Mouse (Mus musculus) forebrain, embryonic 12.5 days (tissue): ENCODE results near the gene 4933402J07Rik. TPM values are rescaled to one million over a fixed set of nuclear protein-coding genes. Genes with fewer than 3 reads are reported as not detected.

ENCODE experiments used
- ATAC-seq: fragments of 200-750 bp; cut with Nextera tagmentation; 2 replicates; pipeline ENCODE4 v1.8.0; 2017; ENCODE audit warnings: moderate TSS enrichment; ENCODE audit not compliant: low FRiP score
- H3K27ac ChIP-seq: fragments of 300-500 bp; sonication (generic); 2 replicates; pipeline ENCODE4 v1.5.1; 2016; ENCODE audit warnings: mild to moderate bottlenecking
- H3K27me3 ChIP-seq: fragments of 300-500 bp; sonication (generic); 2 replicates; pipeline ENCODE4 v1.6.1; 2016; ENCODE audit warnings: mild to moderate bottlenecking
- H3K36me3 ChIP-seq: fragments of 300-500 bp; sonication (generic); replicated peaks from 2 replicates; pipeline ENCODE4 v1.6.1; 2016; ENCODE audit warnings: mild to moderate bottlenecking
- H3K4me1 ChIP-seq: fragments of 300-500 bp; sonication (generic); 2 replicates; pipeline ENCODE4 v1.6.1; 2016
- H3K4me2 ChIP-seq: fragments of 300-500 bp; sonication (generic); 2 replicates; pipeline ENCODE4 v1.6.1; 2016; ENCODE audit warnings: mild to moderate bottlenecking, moderate library complexity
- H3K4me3 ChIP-seq: fragments of 300-500 bp; sonication (generic); replicated peaks from 2 replicates; pipeline ENCODE4 v1.5.1; 2016; ENCODE audit warnings: mild to moderate bottlenecking
- H3K9ac ChIP-seq: fragments of 300-500 bp; sonication (generic); 2 replicates; pipeline ENCODE4 v1.6.1; 2016; ENCODE audit warnings: mild to moderate bottlenecking
- H3K9me3 ChIP-seq: fragments of 300-500 bp; sonication (generic); 2 replicates; pipeline ENCODE4 v1.6.1; 2016
- WGBS: fragments of 180-500 bp; shearing (Covaris S2); methylation state at CpG from one replicate; pipeline ENCODE4 v1.1.7; 2016; 5-methylcytosine and 5-hydroxymethylcytosine counted together
- polyA plus RNA-seq: library from polyadenylated mRNA; unstranded; fragments of >200 nt; fragmentation: Nextera tagmentation; extraction: Ambion mirVana; gene quantifications from 2 replicates; pipeline ENCODE4 v1.2.1, GENCODE M21; 2016

The 4933402J07Rik gene
- polyA plus RNA-seq, 1 experiment from 2014 or later, result not detected

DNA sequence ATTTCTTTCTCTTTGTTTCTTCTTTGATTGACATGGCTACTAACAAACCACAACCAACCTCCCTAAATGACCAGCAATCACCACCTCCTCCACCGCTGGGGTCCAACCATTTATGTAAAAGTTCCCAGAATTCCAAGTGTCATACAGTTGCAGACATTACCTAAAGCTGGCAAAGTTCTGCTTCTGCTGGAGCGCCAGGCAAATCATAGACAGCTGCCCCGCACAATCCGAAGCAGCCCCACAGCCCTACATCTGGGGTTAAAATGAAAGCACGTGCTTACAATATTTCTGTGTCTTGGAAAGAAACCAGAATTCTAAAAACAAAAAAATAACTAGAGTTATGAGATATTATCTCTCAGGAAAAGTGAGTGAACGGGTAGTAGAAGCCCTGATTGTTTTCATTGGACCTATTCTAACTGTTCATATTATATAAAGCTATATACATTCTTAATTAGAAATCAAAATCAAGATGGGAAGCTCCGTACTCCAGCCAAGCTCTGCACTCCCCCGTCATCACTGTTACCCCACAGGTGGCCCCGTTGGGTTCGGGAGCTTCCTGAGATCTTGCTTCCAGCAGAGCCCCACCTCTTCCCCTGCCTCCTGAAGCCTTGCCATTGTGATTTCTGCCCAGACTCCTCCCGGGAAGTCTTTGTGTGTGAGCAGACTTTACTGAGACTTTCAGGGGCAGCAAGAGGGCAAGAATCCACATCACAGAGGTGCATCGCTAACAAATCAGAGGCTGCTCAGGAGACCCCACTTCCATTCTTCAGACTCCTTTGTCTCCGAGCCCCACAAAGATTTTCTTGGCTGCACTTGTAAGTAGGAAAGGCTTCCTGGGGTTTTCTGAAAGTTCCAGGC is 6.3 kb downstream of the 4933402J07Rik start:
- peak overlapping the region; percentile 20 for H3K4me3 ChIP-seq
- H3K4me1 ChIP-seq, result peaks cover 12% of the 10 kb centered on the region
- H3K36me3 ChIP-seq, result no peaks in the 10 kb centered on the region
- no peaks in the 10 kb centered on the region for H3K9me3 ChIP-seq
- no peak overlapping the region for H3K27ac ChIP-seq
- WGBS, result 27% methylated on average over 13 of the region's 13 CpGs
- peak overlapping the region; percentile 48 for H3K4me2 ChIP-seq
- ATAC-seq, result no peak
- peaks cover 4% of the 10 kb centered on the region; the same call in 1 of the 2 replicates for H3K27me3 ChIP-seq
- H3K9ac ChIP-seq, result 0 out of 2 replicates have a peak overlapping the region, but pooled peaks have one; percentile 25

- Histone ChIP-seq H3K4me3 (peak overlapping the region; percentile 20), H3K4me1 (peaks cover 12% of the 10 kb centered on the region), H3K4me2 (peak overlapping the region; percentile 48), H3K27me3 (peaks cover 4% of the 10 kb centered on the region; the same call in 1 of the 2 replicates), H3K36me3 (no peaks in the 10 kb centered on the region), H3K9ac (0 out of 2 replicates have a peak overlapping the region, but pooled peaks have one; percentile 25), H3K27ac (no peak overlapping the region), H3K9me3 (no peaks in the 10 kb centered on the region)
- ATAC-seq, result no peak
- WGBS, result 1% methylated on average over 8 of the region's 8 CpGs
These were observed 6.9 kb downstream of the 4933402J07Rik start for GRCm38 (mm10) chr8:87570564-87570855.

DNA sequence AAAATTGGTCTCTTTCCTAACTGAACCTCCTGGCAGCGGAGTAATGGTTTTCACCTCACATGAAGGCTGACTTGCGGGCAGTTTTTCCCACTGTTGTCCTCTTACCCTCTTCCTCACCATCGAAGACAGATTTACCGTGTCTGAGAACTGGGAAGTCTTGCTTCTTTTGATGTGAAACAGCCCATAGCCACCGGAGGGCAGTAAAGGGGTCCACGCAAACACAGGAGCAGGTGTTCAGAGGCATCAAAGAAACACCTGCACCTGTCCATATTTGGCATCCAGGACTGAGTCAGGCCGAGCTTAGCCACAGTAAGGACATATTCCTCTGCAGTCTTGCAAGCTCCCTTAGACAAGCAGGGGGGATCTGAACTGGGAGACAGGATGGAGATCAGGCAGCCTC is 7.2 kb downstream of the 4933402J07Rik start:
- no peak overlapping the region for H3K4me3 ChIP-seq
- H3K4me2 ChIP-seq, result peak overlapping the region; percentile 48
- peaks cover 4% of the 10 kb centered on the region; the same call in 1 of the 2 replicates for H3K27me3 ChIP-seq
- no peaks in the 10 kb centered on the region for H3K36me3 ChIP-seq
- whole genome bisulfite sequencing, result 5% methylated on average over 7 of the region's 7 CpGs
- H3K9me3 ChIP-seq, result no peaks in the 10 kb centered on the region
- no peak for ATAC-seq
- H3K4me1 ChIP-seq, result peaks cover 12% of the 10 kb centered on the region
- no peak overlapping the region for H3K9ac ChIP-seq
- H3K27ac ChIP-seq, result no peak overlapping the region

- no peak overlapping the region for H3K4me2 ChIP-seq
- H3K27ac ChIP-seq, result no peak overlapping the region
- H3K36me3 ChIP-seq, result no peaks in the 10 kb centered on the region
- H3K9ac ChIP-seq, result no peak overlapping the region
- H3K27me3 ChIP-seq, result no peaks in the 10 kb centered on the region; the same call in 1 of the 2 replicates
- 6% methylated on average over 2 of the region's 2 CpGs for WGBS
- H3K4me3 ChIP-seq, result no peak overlapping the region
- no peaks in the 10 kb centered on the region for H3K9me3 ChIP-seq
- ATAC-seq, result peak; percentile 53; the same call in 1 of the 2 replicates
- H3K4me1 ChIP-seq, result peaks cover 6% of the 10 kb centered on the region; the same call in 1 of the 2 replicates
These were observed 30.6 kb downstream of the 4933402J07Rik start for GRCm38 (mm10) chr8:87594272-87594671.

DNA sequence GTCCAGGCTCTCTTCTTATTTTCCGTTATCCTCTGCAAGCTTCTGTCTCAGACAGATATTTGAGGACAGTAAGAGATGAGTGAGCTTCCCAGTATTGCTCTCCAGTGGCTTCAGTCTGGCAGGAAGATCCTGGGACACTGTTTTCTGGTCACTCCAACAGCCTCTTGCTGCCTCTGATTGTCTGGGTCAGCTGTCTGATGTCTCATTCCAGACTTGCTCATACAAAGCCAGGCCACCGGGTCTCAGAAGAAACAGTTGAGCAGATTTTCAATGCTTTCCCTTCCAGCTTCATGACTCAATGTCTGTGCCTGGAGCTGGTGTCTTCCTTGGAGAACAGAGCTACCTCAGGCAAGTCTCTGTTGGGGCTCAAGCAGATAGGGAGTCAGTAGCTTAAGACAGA is 39.1 kb downstream of the 4933402J07Rik start:
- Histone ChIP-seq H3K27me3 (0 out of 2 replicates have a peak, but pooled peaks cover 3% of the 10 kb centered on the region), H3K9me3 (no peaks in the 10 kb centered on the region), H3K9ac (no peak overlapping the region), H3K4me1 (no peaks in the 10 kb centered on the region), H3K4me3 (no peak overlapping the region), H3K36me3 (no peaks in the 10 kb centered on the region), H3K27ac (no peak overlapping the region), H3K4me2 (no peak overlapping the region)
- no peak for ATAC-seq
- WGBS, result 88% methylated on average over 2 of the region's 2 CpGs

DNA sequence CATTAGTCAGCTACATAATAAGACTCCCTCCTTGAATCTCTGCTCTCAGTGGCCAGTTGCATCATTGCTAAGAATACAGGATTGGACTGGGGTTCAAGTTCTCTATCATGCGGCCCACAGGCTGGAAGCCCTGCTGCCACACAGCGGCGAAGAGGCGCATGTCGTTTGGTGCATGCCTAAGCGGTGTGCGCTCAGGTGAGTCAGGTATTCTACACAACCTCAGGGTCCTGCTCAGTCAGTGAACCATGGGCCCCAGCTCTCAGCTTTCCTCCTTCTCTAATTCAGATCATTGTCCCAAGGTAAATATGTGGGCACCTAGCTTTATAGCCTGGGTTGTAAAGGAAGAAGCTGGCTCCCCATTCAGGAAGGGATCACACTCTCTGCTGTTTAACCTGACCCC is 45.5 kb downstream of the 4933402J07Rik start:
- no peaks in the 10 kb centered on the region for H3K9me3 ChIP-seq
- H3K27me3 ChIP-seq, result 0 out of 2 replicates have a peak, but pooled peaks cover 3% of the 10 kb centered on the region
- no peak overlapping the region for H3K4me2 ChIP-seq
- H3K4me3 ChIP-seq, result no peak overlapping the region
- H3K36me3 ChIP-seq, result no peaks in the 10 kb centered on the region
- WGBS, result 88% methylated on average over 7 of the region's 7 CpGs
- no peaks in the 10 kb centered on the region for H3K4me1 ChIP-seq
- no peak for ATAC-seq
- no peak overlapping the region for H3K27ac ChIP-seq
- no peak overlapping the region for H3K9ac ChIP-seq

GRCm38 (mm10) chr8:87609651-87610192 is 46.1 kb downstream of the 4933402J07Rik start:
- Histone ChIP-seq H3K36me3 (no peaks in the 10 kb centered on the region), H3K4me3 (no peak overlapping the region), H3K4me1 (no peaks in the 10 kb centered on the region; the same call in 1 of the 2 replicates), H3K27me3 (0 out of 2 replicates have a peak, but pooled peaks cover 3% of the 10 kb centered on the region), H3K27ac (no peak overlapping the region), H3K9ac (no peak overlapping the region), H3K9me3 (no peaks in the 10 kb centered on the region), H3K4me2 (no peak overlapping the region)
- ATAC-seq, result no peak
- WGBS, result 93% methylated on average over 4 of the region's 4 CpGs

DNA sequence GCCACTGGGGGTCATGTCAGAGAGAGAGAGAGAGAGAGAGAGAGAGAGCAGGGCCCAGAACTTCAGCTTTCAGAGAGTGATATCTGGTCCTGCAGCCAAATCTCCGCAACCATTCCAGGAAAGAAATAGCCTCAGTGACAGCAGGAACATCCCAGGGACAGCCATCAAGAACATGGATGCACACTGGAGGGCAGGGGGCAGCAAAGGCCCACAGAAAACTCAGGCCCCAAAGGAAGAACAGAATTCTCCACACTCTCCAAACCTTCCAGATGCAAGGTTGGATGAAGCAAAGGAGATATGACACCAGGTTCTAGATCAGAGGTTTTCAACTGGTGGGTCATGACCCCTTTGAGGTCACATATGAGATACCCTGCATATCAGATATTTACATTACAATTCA is 50.0 kb downstream of the 4933402J07Rik start:
- H3K27ac ChIP-seq, result no peak overlapping the region
- H3K9me3 ChIP-seq, result no peaks in the 10 kb centered on the region
- no peaks in the 10 kb centered on the region for H3K36me3 ChIP-seq
- 100% methylated on average over 1 of the region's 1 CpGs for WGBS
- H3K27me3 ChIP-seq, result peaks cover 12% of the 10 kb centered on the region; the same call in 1 of the 2 replicates
- no peak overlapping the region for H3K4me2 ChIP-seq
- H3K4me3 ChIP-seq, result no peak overlapping the region
- ATAC-seq, result no peak
- peaks cover 6% of the 10 kb centered on the region; the same call in 1 of the 2 replicates for H3K4me1 ChIP-seq
- no peak overlapping the region for H3K9ac ChIP-seq

- Histone ChIP-seq H3K36me3 (no peaks in the 10 kb centered on the region), H3K9ac (no peak overlapping the region), H3K4me1 (peaks cover 6% of the 10 kb centered on the region; the same call in 1 of the 2 replicates), H3K27me3 (peaks cover 12% of the 10 kb centered on the region; the same call in 1 of the 2 replicates), H3K4me2 (no peak overlapping the region), H3K27ac (no peak overlapping the region), H3K9me3 (no peaks in the 10 kb centered on the region), H3K4me3 (no peak overlapping the region)
- ATAC-seq, result no peak
- WGBS, result 63% methylated on average over 7 of the region's 7 CpGs
These were observed 55.5 kb downstream of the 4933402J07Rik start for GRCm38 (mm10) chr8:87619118-87619517.

DNA sequence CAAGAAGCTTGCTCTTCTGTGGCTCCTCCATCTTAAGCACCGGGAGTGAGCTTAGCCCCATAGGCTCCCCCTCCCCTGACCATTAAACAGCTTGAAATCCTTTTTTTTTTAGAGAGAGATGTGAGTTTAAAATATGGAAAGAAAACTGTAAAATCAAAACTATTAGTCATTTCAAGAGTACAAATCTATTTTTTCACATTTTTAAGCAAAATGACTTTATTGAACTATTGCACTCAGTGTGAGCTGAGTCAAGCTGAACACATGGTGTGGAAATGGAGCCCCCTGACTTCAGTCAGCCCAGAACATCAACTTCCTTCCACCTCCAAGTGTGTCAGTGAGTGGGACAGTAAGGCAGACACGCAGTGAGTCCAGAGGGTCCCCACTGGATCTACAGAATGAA is 55.9 kb downstream of the 4933402J07Rik start:
- Histone ChIP-seq H3K27me3 (peaks cover 12% of the 10 kb centered on the region; the same call in 1 of the 2 replicates), H3K4me1 (peaks cover 6% of the 10 kb centered on the region; the same call in 1 of the 2 replicates), H3K4me2 (no peak overlapping the region), H3K9me3 (no peaks in the 10 kb centered on the region), H3K4me3 (no peak overlapping the region), H3K27ac (no peak overlapping the region), H3K9ac (no peak overlapping the region), H3K36me3 (no peaks in the 10 kb centered on the region)
- WGBS, result 69% methylated on average over 2 of the region's 2 CpGs
- no peak for ATAC-seq

GRCm38 (mm10) chr8:87620225-87620624 is 56.6 kb downstream of the 4933402J07Rik start:
- ATAC-seq, result no peak
- WGBS, result 82% methylated on average over 6 of the region's 6 CpGs
- no peak overlapping the region for H3K4me3 ChIP-seq

GRCm38 (mm10) chr8:87621181-87621580 is 57.5 kb downstream of the 4933402J07Rik start:
- ATAC-seq, result no peak
- 89% methylated on average over 12 of the region's 12 CpGs for WGBS
- no peaks in the 10 kb centered on the region for H3K4me1 ChIP-seq
- H3K9me3 ChIP-seq, result no peaks in the 10 kb centered on the region
- no peak overlapping the region for H3K9ac ChIP-seq
- no peak overlapping the region for H3K4me3 ChIP-seq
- H3K27me3 ChIP-seq, result 0 out of 2 replicates have a peak, but pooled peaks cover 3% of the 10 kb centered on the region
- H3K4me2 ChIP-seq, result no peak overlapping the region
- no peak overlapping the region for H3K27ac ChIP-seq
- H3K36me3 ChIP-seq, result no peaks in the 10 kb centered on the region

More at GRCm38 (mm10) chr8:87620225-87620624, 56.6 kb downstream of the 4933402J07Rik start:
- peaks cover 4% of the 10 kb centered on the region; the same call in 1 of the 2 replicates for H3K4me1 ChIP-seq
- peaks cover 12% of the 10 kb centered on the region; the same call in 1 of the 2 replicates for H3K27me3 ChIP-seq
- no peak overlapping the region for H3K27ac ChIP-seq
- H3K4me2 ChIP-seq, result no peak overlapping the region
- H3K36me3 ChIP-seq, result no peaks in the 10 kb centered on the region
- H3K9me3 ChIP-seq, result no peaks in the 10 kb centered on the region
- H3K9ac ChIP-seq, result no peak overlapping the region
